Mouse (Mus musculus) cerebellum, postnatal 10 days (tissue): ENCODE measurements at regions not wholly inside any gene's neighbourhood (a gene's known extent, or its start where the extent isn't known, plus 50 kb on each side); places are given as distances from the start of the nearest gene placed in this dataset.
"Not testable (repeated sequence)": the region's sequence is repeated elsewhere in the genome, so short reads cannot be mapped to it uniquely, and the experiment has no call there.

ENCODE experiments used
- DNase-seq, 2 experiments: peaks; one replicate each; pipeline ENCODE4 v3.0.0; 2021; ENCODE audit warnings: mixed read lengths in 2 of 2

- DNase-seq: not testable (repeated sequence)
Observed at GRCm38 (mm10) chr12:14242720-14243119, 90.9 kb upstream of the Fam84a start.

- DNase-seq: peak in 1 of 2 experiments; percentile 2
Observed at GRCm38 (mm10) chr12:14237699-14238098, 85.8 kb upstream of the Fam84a start.

DNA sequence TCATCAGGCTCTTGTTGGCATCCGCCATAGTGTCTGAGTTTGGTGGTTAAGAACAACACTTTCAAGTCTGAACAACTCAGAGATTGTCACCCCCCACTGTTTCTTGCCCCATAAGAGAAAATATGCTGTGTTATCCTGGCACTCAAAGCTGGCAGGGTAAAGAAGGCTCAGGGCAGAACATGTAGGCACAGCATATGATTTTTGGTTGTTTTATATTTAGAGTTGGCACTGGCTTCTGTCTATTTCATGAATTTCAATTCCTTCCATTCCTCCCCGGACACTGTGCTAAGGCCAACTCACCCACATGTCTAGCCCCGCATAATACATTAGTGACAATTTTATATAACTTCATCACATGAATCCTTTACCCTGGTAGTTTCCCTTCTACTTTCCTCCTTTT is 83.5 kb upstream of the Fam84a start:
- DNase-seq: no peak

- DNase-seq: peak; percentile 26 to 32
Observed at GRCm38 (mm10) chr12:14212618-14213017, 60.8 kb upstream of the Fam84a start.

- DNase-seq: no peak
Observed at GRCm38 (mm10) chr12:14209881-14210280, 58.0 kb upstream of the Fam84a start.

GRCm38 (mm10) chr12:14207288-14207687 is 55.4 kb upstream of the Fam84a start:
- DNase-seq: no peak

GRCm38 (mm10) chr12:14204491-14204890 is 52.6 kb upstream of the Fam84a start:
- DNase-seq: no peak
